Mouse (Mus musculus) lung, adult 2 months (tissue): Measurements from ENCODE around the gene Kctd10. TPM values are rescaled to one million over a fixed set of nuclear protein-coding genes. Genes with fewer than 3 reads are reported as not detected.

Source experiments
- DNase-seq: peaks from one replicate; pipeline ENCODE4 v3.0.0; 2022
- H3K4me1 ChIP-seq: fragments of 200-500 bp; 2 replicates; pipeline ENCODE4 v1.6.1; 2011; ENCODE audit warnings: low read length; ENCODE audit not compliant: control insufficient read depth, insufficient read depth
- H3K4me3 ChIP-seq: fragments of 200-500 bp; replicated peaks from 2 replicates; pipeline ENCODE3; 2011; ENCODE audit warnings: low read depth, mild to moderate bottlenecking, control low read depth, low read length; ENCODE audit errors: extremely low read depth
- CTCF ChIP-seq: fragments of 200-500 bp; IDR thresholded peaks from 2 replicates; pipeline ENCODE4 v1.5.1; 2011; ENCODE audit warnings: mild to moderate bottlenecking, low read length, control low read depth; ENCODE audit not compliant: insufficient read depth
- POLR2A ChIP-seq: fragments of 200-500 bp; IDR thresholded peaks from 2 replicates; pipeline ENCODE4 v1.6.1; 2011; ENCODE audit warnings: low read depth, mild to moderate bottlenecking, control low read depth, low read length, borderline replicate concordance; ENCODE audit errors: extremely low read depth
- WGBS: fragments of 180-500 bp; shearing (Covaris S2); methylation state at CpG from one replicate; pipeline ENCODE4 v1.1.7; 2018; 5-methylcytosine and 5-hydroxymethylcytosine counted together
- polyA plus RNA-seq: library from polyadenylated mRNA; depleted of rRNA; stranded (reverse); fragments of >200 nt; gene quantifications from 2 replicates; pipeline ENCODE4 v1.2.3, GENCODE M21; 2012; rRNA removed

The Kctd10 gene
- polyA plus RNA-seq, 1 experiment: 318 TPM

DNA sequence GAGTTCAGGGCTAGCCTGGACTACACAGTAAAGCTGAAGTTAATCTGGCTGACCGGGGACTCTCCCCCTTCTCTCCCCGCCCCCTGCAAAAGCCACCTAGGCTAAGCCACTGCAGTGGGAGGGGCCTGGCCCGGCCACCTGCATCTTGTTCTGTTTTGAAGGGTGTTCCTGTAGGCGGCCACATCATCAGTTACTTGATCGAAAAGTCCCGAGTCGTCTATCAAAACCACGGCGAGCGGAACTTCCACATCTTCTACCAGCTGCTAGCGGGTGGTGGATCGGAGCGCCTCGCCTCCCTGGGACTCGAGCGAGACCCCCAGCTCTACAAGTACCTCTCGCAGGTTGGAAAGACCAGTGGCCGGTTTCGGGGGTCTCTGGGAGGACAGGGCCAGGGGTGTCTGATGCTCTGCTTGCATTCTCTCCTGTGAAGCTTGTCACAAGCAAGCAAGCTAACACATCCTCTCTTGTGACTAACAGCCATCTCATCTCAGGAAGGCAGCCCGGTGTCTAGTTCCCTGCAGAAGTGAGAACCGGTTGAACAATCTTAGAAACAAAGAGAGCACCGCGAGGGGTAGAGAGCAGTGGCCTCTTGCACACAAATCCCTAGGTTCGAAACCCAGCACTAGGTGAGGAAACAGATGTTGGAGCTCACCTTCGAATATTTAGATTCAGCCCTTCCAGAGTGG lies 57.1 kb downstream of the Kctd10 start:
- DNase-seq: no peak
- TF ChIP-seq CTCF (no peak), POLR2A (no peak)
- Histone ChIP-seq H3K4me3 (no peak overlapping the region), H3K4me1 (no peaks in the 10 kb centered on the region)
- 51% methylated on average over 25 of the region's 25 CpGs for WGBS

Other genes with a start within 250 kb of the Kctd10 start
- gene Acacb, start 234.0 kb downstream of the Kctd10 start, polyA plus RNA-seq: 20.0 and 37.5 TPM in 2 replicates
- gene Foxn4, start 106.7 kb downstream of the Kctd10 start, polyA plus RNA-seq: 1.1 and 1.2 TPM in 2 replicates
- gene Myo1h, start 91.3 kb downstream of the Kctd10 start, polyA plus RNA-seq: 2.1 and 2.8 TPM in 2 replicates
- 69.2 and 74.3 TPM in 2 replicates for gene Ube3b, start 99 bp upstream of the Kctd10 start, polyA plus RNA-seq
- 12.8 and 15.7 TPM in 2 replicates for gene Mmab, start 63.6 kb upstream of the Kctd10 start, polyA plus RNA-seq
- 44.7 and 52.1 TPM in 2 replicates for gene Mvk, start 63.8 kb upstream of the Kctd10 start, polyA plus RNA-seq
- gene Fam222a, start 187.5 kb upstream of the Kctd10 start, polyA plus RNA-seq: 7.6 and 8.0 TPM in 2 replicates